Mouse (Mus musculus) liver, embryonic 11.5 days (tissue): Measurements from ENCODE around the gene Rap1a. TPM values are rescaled to one million over a fixed set of nuclear protein-coding genes. Genes with fewer than 3 reads are reported as not detected.

Source experiments
- ATAC-seq: fragments of 200-750 bp; cut with Nextera tagmentation; replicated peaks from 2 replicates; pipeline ENCODE4 v1.8.0; 2017; ENCODE audit warnings: moderate number of reproducible peaks, mild to moderate bottlenecking, moderate TSS enrichment, moderate library complexity; ENCODE audit not compliant: low FRiP score
- DNase-seq: peaks from one replicate; pipeline ENCODE4 v3.0.0-alpha.2; 2017; ENCODE audit warnings: low spot score
- H3K27ac ChIP-seq: fragments of 300-500 bp; sonication (generic); 2 replicates; pipeline ENCODE4 v1.5.1; 2014; ENCODE audit warnings: mild to moderate bottlenecking, low read depth, low read length, control low read depth
- H3K27me3 ChIP-seq: fragments of 300-500 bp; sonication (generic); replicated peaks from 2 replicates; pipeline ENCODE4 v1.6.1; 2014; ENCODE audit warnings: low read length, mixed read lengths; ENCODE audit not compliant: control insufficient read depth, insufficient read depth
- H3K36me3 ChIP-seq: fragments of 300-500 bp; sonication (generic); 2 replicates; pipeline ENCODE4 v1.6.1; 2014; ENCODE audit warnings: mild to moderate bottlenecking, low read length, moderate library complexity, mixed read lengths; ENCODE audit not compliant: control insufficient read depth, insufficient read depth
- H3K4me1 ChIP-seq: fragments of 300-500 bp; sonication (generic); replicated peaks from 2 replicates; pipeline ENCODE4 v1.6.1; 2014; ENCODE audit warnings: low read length, mixed read lengths; ENCODE audit not compliant: control insufficient read depth, insufficient read depth
- H3K4me2 ChIP-seq: fragments of 300-500 bp; sonication (generic); 2 replicates; pipeline ENCODE4 v1.6.1; 2014; ENCODE audit warnings: mild to moderate bottlenecking, control low read depth, moderate library complexity
- H3K4me3 ChIP-seq: fragments of 300-500 bp; sonication (generic); 2 replicates; pipeline ENCODE4 v1.5.1; 2014; ENCODE audit warnings: low read depth, low read length, control low read depth
- H3K9ac ChIP-seq: fragments of 300-500 bp; sonication (generic); 2 replicates; pipeline ENCODE4 v1.6.1; 2014; ENCODE audit warnings: low read depth, low read length, control low read depth
- H3K9me3 ChIP-seq: fragments of 300-500 bp; sonication (generic); 2 replicates; pipeline ENCODE4 v1.6.1; 2016; ENCODE audit warnings: low read length, inconsistent platforms, mixed read lengths; ENCODE audit not compliant: control insufficient read depth
- WGBS: fragments of 180-500 bp; shearing (Covaris S2); extraction: QIAGEN DNeasy Blood & Tissue Kit; methylation state at CpG from one replicate; pipeline ENCODE4 v1.1.7; 2014; 5-methylcytosine and 5-hydroxymethylcytosine counted together
- polyA plus RNA-seq: library from polyadenylated mRNA; unstranded; fragments of >200 nt; fragmentation: Nextera tagmentation; extraction: Ambion mirVana; gene quantifications from 2 replicates; pipeline ENCODE4 v1.2.1, GENCODE M21; 2014

Rap1a gene
- polyA plus RNA-seq, 1 experiment from 2014 or later: 114 TPM

DNA sequence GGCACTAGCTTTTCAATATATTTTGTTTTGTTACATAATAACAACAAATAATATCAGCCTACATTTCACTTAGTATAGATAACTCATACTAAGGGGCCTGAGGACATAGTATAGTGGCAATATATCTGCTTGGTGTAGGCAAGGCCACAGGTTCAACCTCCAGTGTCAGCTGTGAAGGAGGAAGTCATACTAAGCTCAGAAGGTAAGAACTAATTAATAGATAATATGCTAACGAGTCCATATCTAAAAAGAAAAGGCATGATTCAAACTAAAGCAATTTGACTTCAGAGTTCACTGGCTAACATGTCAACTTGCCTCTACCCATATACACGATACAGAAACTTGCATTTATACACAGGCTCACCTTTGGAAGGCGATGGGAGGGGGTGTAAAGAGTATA lies 41.1 kb downstream of the Rap1a start:
- no peaks in the 10 kb centered on the region for H3K36me3 ChIP-seq
- no peak overlapping the region for H3K4me3 ChIP-seq
- peaks cover 30% of the 10 kb centered on the region for H3K4me1 ChIP-seq
- H3K9me3 ChIP-seq: no peaks in the 10 kb centered on the region
- no peak overlapping the region for H3K9ac ChIP-seq
- WGBS: 83% methylated on average over 3 of the region's 3 CpGs
- H3K27ac ChIP-seq: no peak overlapping the region
- ATAC-seq (no peak), DNase-seq (no peak)
- no peaks in the 10 kb centered on the region for H3K27me3 ChIP-seq
- no peak overlapping the region for H3K4me2 ChIP-seq

DNA sequence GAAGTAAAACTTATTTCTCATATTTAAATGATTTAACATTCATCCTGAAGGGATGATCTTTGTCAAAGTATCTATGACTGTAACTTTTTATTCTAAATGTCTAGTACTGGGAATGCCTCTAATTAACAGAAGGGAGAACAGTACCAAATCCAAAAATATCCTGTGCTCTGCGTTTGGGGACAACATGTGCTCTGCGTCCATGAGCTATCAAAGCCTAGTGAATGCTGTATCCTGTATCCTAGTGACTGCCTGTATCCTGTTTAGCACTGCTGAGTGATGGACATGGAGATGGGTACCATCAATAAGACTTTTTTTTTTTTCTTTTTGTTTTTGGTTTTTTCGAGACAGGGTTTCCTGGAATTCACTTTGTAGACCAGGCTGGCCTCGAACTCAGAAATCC lies 42.5 kb downstream of the Rap1a start:
- WGBS: 80% methylated on average over 4 of the region's 4 CpGs
- peaks cover 29% of the 10 kb centered on the region for H3K4me1 ChIP-seq
- no peak for ATAC-seq

GRCm38 (mm10) chr3:105758098-105758497 lies 43.0 kb downstream of the Rap1a start:
- Histone ChIP-seq H3K4me2 (no peak overlapping the region), H3K9ac (no peak overlapping the region), H3K4me3 (no peak overlapping the region), H3K36me3 (no peaks in the 10 kb centered on the region), H3K9me3 (no peaks in the 10 kb centered on the region), H3K27me3 (no peaks in the 10 kb centered on the region), H3K27ac (no peak overlapping the region), H3K4me1 (peaks cover 23% of the 10 kb centered on the region)
- ATAC-seq (no peak), DNase-seq (no peak)

More for the DNA sequence above, 42.5 kb downstream of the Rap1a start:
- Histone ChIP-seq H3K27ac (no peak overlapping the region), H3K4me2 (no peak overlapping the region), H3K27me3 (no peaks in the 10 kb centered on the region), H3K4me3 (no peak overlapping the region), H3K9me3 (no peaks in the 10 kb centered on the region), H3K36me3 (no peaks in the 10 kb centered on the region), H3K9ac (no peak overlapping the region)
- no peak for DNase-seq

GRCm38 (mm10) chr3:105757323-105758083 lies 43.6 kb downstream of the Rap1a start:
- WGBS: 77% methylated on average over 6 of the region's 6 CpGs
- no peaks in the 10 kb centered on the region for H3K9me3 ChIP-seq
- H3K27ac ChIP-seq: no peak overlapping the region
- no peaks in the 10 kb centered on the region for H3K27me3 ChIP-seq
- no peaks in the 10 kb centered on the region for H3K36me3 ChIP-seq
- DNase-seq (no peak), ATAC-seq (0 out of 2 replicates have a peak, but pooled peaks have one; percentile 53)
- no peak overlapping the region for H3K4me2 ChIP-seq
- H3K4me1 ChIP-seq: peaks cover 23% of the 10 kb centered on the region
- H3K9ac ChIP-seq: no peak overlapping the region
- no peak overlapping the region for H3K4me3 ChIP-seq

DNA sequence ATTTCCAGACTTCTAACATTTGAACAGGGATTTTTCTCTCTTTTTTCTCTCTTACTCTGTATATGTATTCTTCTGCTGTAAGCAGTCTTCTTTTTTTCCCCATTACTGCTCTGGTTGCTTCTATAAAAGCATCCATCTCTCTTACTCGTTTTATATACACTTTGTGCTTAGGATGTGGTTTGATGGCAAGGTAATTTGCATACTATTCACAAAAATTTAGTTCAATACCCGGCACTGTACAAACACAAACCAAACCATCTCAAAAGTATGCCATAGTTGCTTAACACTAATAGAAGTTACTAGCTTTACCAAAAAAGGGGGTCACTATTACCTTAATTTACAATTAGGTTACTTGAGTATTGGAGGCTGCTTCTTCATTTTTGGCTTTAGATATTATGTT lies 44.6 kb downstream of the Rap1a start:
- ATAC-seq (no peak), DNase-seq (no peak)
- no peaks in the 10 kb centered on the region for H3K27me3 ChIP-seq
- no peak overlapping the region for H3K4me3 ChIP-seq
- no peak overlapping the region for H3K27ac ChIP-seq
- no peak overlapping the region for H3K4me2 ChIP-seq
- no peaks in the 10 kb centered on the region for H3K36me3 ChIP-seq
- H3K9ac ChIP-seq: no peak overlapping the region
- peaks cover 24% of the 10 kb centered on the region for H3K4me1 ChIP-seq
- H3K9me3 ChIP-seq: no peaks in the 10 kb centered on the region
- 80% methylated on average over 2 of the region's 2 CpGs for WGBS

DNA sequence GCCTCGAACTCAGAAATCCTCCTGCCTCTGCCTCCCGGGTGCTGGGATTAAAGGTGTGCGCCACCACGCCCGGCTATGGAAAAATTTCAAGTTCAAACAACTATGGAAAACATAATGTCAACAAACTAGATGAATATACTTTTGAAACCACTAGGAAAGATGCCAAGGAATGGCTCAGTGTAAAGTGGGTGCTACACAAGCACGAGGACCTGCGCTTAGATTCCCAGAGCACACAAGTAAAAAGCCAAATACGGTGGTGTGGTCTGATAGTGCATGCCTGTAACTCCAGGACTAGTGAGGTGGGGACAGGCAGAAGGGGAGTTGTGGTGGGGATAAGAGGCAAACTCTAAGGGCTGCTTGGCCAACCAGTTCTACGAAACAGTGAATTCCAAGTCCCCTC lies 46.0 kb downstream of the Rap1a start:
- Histone ChIP-seq H3K9ac (no peak overlapping the region), H3K27ac (no peak overlapping the region), H3K9me3 (no peaks in the 10 kb centered on the region), H3K4me1 (peaks cover 18% of the 10 kb centered on the region), H3K36me3 (no peaks in the 10 kb centered on the region), H3K4me2 (no peak overlapping the region), H3K27me3 (no peaks in the 10 kb centered on the region), H3K4me3 (no peak overlapping the region)
- no peak for ATAC-seq
- no peak for DNase-seq
- WGBS: 94% methylated on average over 9 of the region's 9 CpGs

DNA sequence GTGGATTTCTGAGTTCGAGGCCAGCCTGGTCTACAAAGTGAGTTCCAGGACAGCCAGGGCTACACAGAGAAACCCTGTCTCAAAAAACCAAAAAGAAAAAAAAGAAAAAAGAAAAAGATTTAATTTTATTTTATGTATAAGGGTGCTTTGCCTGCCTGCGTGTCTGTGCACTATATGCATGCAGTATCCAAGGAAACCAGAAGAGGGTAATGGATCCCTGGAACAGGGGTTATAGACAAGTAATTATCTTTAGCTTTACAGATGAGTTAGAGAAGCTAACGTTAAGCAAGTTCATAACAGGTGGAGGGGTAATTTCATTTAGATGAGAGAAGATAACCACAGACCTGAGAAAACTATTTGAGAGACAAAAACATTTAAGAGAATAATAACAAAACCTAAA lies 47.0 kb downstream of the Rap1a start:
- Histone ChIP-seq H3K4me2 (no peak overlapping the region), H3K27ac (no peak overlapping the region), H3K36me3 (no peaks in the 10 kb centered on the region), H3K9me3 (no peaks in the 10 kb centered on the region), H3K9ac (no peak overlapping the region), H3K27me3 (no peaks in the 10 kb centered on the region), H3K4me3 (no peak overlapping the region), H3K4me1 (peaks cover 18% of the 10 kb centered on the region)
- no peak for ATAC-seq
- no peak for DNase-seq
- WGBS: 80% methylated on average over 3 of the region's 3 CpGs

DNA sequence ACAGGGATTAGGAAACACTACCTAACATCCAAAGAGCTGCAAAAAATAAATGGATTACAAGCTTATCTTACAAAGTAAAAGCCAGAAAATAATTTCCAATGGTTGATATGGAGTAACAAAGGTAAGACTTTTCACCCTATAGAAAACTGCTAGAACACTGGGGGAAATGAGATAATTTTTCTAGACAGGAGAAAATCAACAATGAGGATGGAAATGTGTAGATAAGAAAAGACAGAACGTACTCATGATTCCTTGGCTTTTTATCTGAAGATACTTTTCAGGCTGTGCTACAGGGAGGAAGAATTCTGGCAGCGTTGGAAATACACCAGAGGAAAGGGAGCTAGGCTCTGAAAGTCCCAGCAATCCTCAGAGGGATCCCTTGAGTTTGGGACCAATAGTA lies 50.3 kb downstream of the Rap1a start:
- ATAC-seq (no peak), DNase-seq (no peak)
- Histone ChIP-seq H3K9me3 (no peaks in the 10 kb centered on the region), H3K4me2 (no peak overlapping the region), H3K27me3 (no peaks in the 10 kb centered on the region), H3K36me3 (no peaks in the 10 kb centered on the region), H3K9ac (no peak overlapping the region), H3K4me1 (peaks cover 10% of the 10 kb centered on the region), H3K27ac (no peak overlapping the region), H3K4me3 (no peak overlapping the region)
- WGBS: 20% methylated on average over 2 of the region's 2 CpGs

DNA sequence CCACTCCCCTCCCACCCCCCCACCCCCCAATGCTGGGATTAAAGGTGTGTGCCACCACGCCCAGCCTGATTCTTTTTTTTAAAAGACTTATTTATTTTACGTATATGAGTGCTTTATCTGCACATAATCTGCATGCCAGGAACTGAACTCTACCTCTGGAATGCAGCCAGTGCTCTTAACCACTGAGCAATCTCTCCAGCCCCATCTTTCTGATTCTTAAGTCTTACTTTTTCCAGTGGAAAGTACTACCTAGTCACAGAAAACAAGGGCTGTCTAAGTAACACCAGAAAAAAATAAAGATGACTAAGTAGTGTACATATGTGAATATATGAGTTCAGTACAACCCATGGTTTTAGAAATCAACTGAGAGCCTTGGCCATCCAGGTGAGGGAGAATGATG lies 54.6 kb downstream of the Rap1a start:
- H3K4me2 ChIP-seq: no peak overlapping the region
- H3K27me3 ChIP-seq: no peaks in the 10 kb centered on the region
- no peak for ATAC-seq
- H3K4me3 ChIP-seq: no peak overlapping the region
- DNase-seq: no peak
- no peaks in the 10 kb centered on the region for H3K36me3 ChIP-seq
- 85% methylated on average over 2 of the region's 2 CpGs for WGBS
- H3K9ac ChIP-seq: no peak overlapping the region
- H3K4me1 ChIP-seq: peaks cover 3% of the 10 kb centered on the region
- no peaks in the 10 kb centered on the region for H3K9me3 ChIP-seq
- H3K27ac ChIP-seq: no peak overlapping the region
